Mouse (Mus musculus) brain, embryonic 14.5 days (tissue): ENCODE results near the gene Pde11a.
"Not testable (repeated sequence)": the region's sequence is repeated elsewhere in the genome, so short reads cannot be mapped to it uniquely, and the experiment has no call there.

Experiments
- CTCF ChIP-seq: fragments of 200-500 bp; IDR thresholded peaks from 2 replicates; pipeline ENCODE4 v1.5.1; 2012; ENCODE audit warnings: inconsistent platforms, mild to moderate bottlenecking, moderate library complexity, borderline replicate concordance; ENCODE audit not compliant: insufficient read depth, insufficient read length; ENCODE audit errors: extremely low read depth
- POLR2A ChIP-seq: fragments of 200-500 bp; IDR thresholded peaks from 2 replicates; pipeline ENCODE4 v1.6.1; 2012; ENCODE audit warnings: mild to moderate bottlenecking, inconsistent platforms, borderline replicate concordance; ENCODE audit not compliant: poor library complexity, insufficient read depth, insufficient read length, severe bottlenecking; ENCODE audit errors: extremely low read depth

DNA sequence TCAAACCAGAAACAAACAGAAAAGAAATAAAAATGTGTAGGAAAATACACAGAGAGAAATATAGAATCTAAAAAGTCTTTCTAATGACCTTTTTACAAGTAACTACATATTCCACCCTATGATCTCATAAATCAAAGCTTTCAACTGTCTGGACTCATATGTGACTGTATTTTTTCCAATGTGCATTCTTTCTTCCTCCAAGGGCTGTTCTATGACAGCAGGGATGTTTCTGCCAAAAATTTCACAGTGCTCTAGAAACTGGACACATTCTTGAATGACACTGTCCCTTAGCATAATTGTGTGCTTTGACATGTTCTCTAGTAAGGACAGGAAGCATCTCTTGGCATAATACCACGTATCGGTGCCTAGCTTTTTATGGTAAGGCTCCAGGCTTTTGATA is 362.5 kb downstream of the Pde11a start:
- TF ChIP-seq POLR2A, CTCF: not testable (repeated sequence)
